ENCODE assay signal across 28 mouse cellular contexts in the genomic region with DNA sequence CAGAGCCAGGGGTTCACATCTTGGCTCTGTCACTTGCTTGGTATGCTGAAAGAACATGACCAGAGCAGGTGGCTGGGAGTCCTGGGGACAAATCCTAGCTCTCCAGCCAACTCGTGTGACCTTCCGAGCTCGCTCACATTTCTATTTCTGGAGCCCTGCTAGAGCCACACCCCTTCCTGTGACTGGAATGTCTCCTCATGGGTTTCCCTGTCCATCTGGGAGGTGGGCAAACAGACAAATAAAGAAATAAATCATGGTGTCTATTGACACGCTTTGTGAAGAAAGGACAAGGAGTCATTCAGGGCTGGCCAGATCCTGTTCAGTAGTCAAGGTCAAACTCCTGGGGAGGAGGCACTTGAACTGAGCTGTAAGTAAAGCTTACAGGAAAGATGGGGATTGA. TPM values are rescaled to one million over a fixed set of nuclear protein-coding genes. Genes with fewer than 3 reads are reported as not detected.
A peak's percentile ranks its signal among the peaks of the same experiment; 100 is the strongest.
DNase-seq lines count a peak whose midpoint lies in the region; ATAC-seq and TF ChIP-seq lines count a peak whose summit lies in the region.
"Had no signal": no experiment of that assay in that cellular context is flagged by ENCODE, and none has a peak within 500 bp of the region (broad histone marks: within the 10 kb centered on the region; RNA-seq: fewer than 3 reads in every experiment).

No protein-coding gene starts in this region.

- no peaks in the 10 kb centered on the region for H3K36me3 ChIP-seq in heart, embryonic 11.5 days (ENCODE audit: control insufficient read depth, insufficient read depth, low read length)
- H3K36me3 ChIP-seq in E14TG2a.4 (ENCODE audit: insufficient read depth, low read length) = no peaks in the 10 kb centered on the region
- H3K36me3 ChIP-seq: embryonic facial prominence, embryonic 10.5 days; embryonic facial prominence, embryonic 15.5 days; forebrain, embryonic 12.5 days; heart, embryonic 13.5 days; midbrain, embryonic 13.5 days had no signal

- no peaks in the 10 kb centered on the region; the same call in 1 of the 2 replicates for H3K4me1 ChIP-seq in heart, embryonic 11.5 days (ENCODE audit: control insufficient read depth, insufficient read depth, low read length)
- H3K4me1 ChIP-seq in E14TG2a.4 (replicated peaks; ENCODE audit: low read depth, low read length) = peaks cover 83% of the 10 kb centered on the region

- H3K27me3 ChIP-seq in heart, embryonic 11.5 days (ENCODE audit: control insufficient read depth, insufficient read depth, low read length) = no peaks in the 10 kb centered on the region; the same call in 1 of the 2 replicates
- H3K27me3 ChIP-seq in E14TG2a.4 (ENCODE audit: insufficient read depth, low read length) = no peaks in the 10 kb centered on the region
- H3K27me3 ChIP-seq: embryonic facial prominence, embryonic 15.5 days; midbrain, embryonic 13.5 days; neural tube, embryonic 13.5 days had no signal

- H3K9ac ChIP-seq in heart, embryonic 11.5 days (ENCODE audit: low read depth, low read length) = no peak overlapping the region
- H3K9ac ChIP-seq: embryonic facial prominence, embryonic 15.5 days; forebrain, embryonic 12.5 days; heart, embryonic 13.5 days; hindbrain, embryonic 14.5 days; liver, embryonic 14.5 days; midbrain, embryonic 13.5 days; neural tube, embryonic 13.5 days had no signal

- H3K9me3 ChIP-seq in heart, embryonic 11.5 days (replicated peaks; ENCODE audit: control insufficient read depth, low read length) = no peaks in the 10 kb centered on the region
- H3K9me3 ChIP-seq in E14TG2a.4 (ENCODE audit: low read length) = no peaks in the 10 kb centered on the region; the same call in 1 of the 2 replicates
- H3K9me3 ChIP-seq: embryonic facial prominence, embryonic 10.5 days; embryonic facial prominence, embryonic 15.5 days; forebrain, embryonic 12.5 days; heart, embryonic 13.5 days; midbrain, embryonic 13.5 days; neural tube, embryonic 13.5 days had no signal

- no peak overlapping the region for H3K4me2 ChIP-seq in heart, embryonic 11.5 days
- H3K4me2 ChIP-seq: embryonic facial prominence, embryonic 15.5 days; forebrain, embryonic 12.5 days; heart, embryonic 13.5 days; hindbrain, embryonic 14.5 days; midbrain, embryonic 13.5 days; neural tube, embryonic 13.5 days had no signal

- no peak overlapping the region for H3K27ac ChIP-seq in heart, embryonic 11.5 days (ENCODE audit: low read depth, low read length)
- H3K27ac ChIP-seq: embryonic facial prominence, embryonic 10.5 days; embryonic facial prominence, embryonic 15.5 days; forebrain, embryonic 12.5 days; heart, embryonic 13.5 days; hindbrain, embryonic 14.5 days; liver, embryonic 14.5 days; macrophage; midbrain, embryonic 13.5 days; neural tube, embryonic 13.5 days had no signal

- ATAC-seq in cerebellum, adult (ENCODE audit: insufficient number of reproducible peaks, low FRiP score, low TSS enrichment) = no peak
- ATAC-seq in heart, embryonic 11.5 days (replicated peaks; ENCODE audit: insufficient number of reproducible peaks, low FRiP score, low TSS enrichment) = no peak
- ATAC-seq: intestine, postnatal 0 days; midbrain, embryonic 13.5 days had no signal

- DNase-seq in cerebellum, postnatal 14 days = peak; percentile 54 to 63
- peak; percentile 33 to 59 for DNase-seq in heart, adult 18-20 months
- peak; percentile 93 for DNase-seq in R1 (ENCODE audit: low read depth, low spot score)
- DNase-seq in kidney, adult 8-10 months = no peak
- DNase-seq: adrenal gland, postnatal 10 days; cerebellum, adult 18-20 months; kidney, postnatal 14 days; liver; lung, adult 2 months; lung, postnatal 10 days; thymus, postnatal 4 days had no signal

- WGBS in heart, embryonic 11.5 days (ENCODE audit: insufficient replicate concordance) = 43% methylated on average over 4 of the region's 4 CpGs

- TF ChIP-seq CTCF in E14TG2a.4 (conservative IDR thresholded peaks at IDR 0.05; ENCODE audit: low read length) = no peak

- no peak overlapping the region for H3K4me3 ChIP-seq in heart, embryonic 11.5 days (ENCODE audit: low read depth, low read length)
- H3K4me3 ChIP-seq in E14TG2a.4 (replicated peaks; ENCODE audit: low read length) = peak overlapping the region; percentile 21; the same call in 1 of the 2 replicates
- H3K4me3 ChIP-seq: embryonic facial prominence, embryonic 10.5 days; embryonic facial prominence, embryonic 15.5 days; forebrain, embryonic 12.5 days; heart, embryonic 13.5 days; midbrain, embryonic 13.5 days; neural tube, embryonic 13.5 days had no signal

RNA-seq across cellular contexts. Expression of gene Golga7b, which starts 41.0 kb away (rescaled TPM):
- under 1 TPM; 0.54 to 0.87 TPM for total RNA-seq in heart, adult 18-20 months (2021)
- polyA plus RNA-seq in heart, embryonic 11.5 days (2014; fragmentation: Nextera tagmentation; extraction: Ambion mirVana) = 0.10 and 0.20 TPM in 2 replicates
- total RNA-seq: hematopoietic stem cell, adult 5-6 weeks; megakaryocyte-erythroid progenitor cell, adult 5-6 weeks had no signal
- polyA plus RNA-seq: kidney, embryonic 14.5 days; limb, embryonic 11.5 days; liver, embryonic 14.5 days; macrophage had no signal

Comparison
In these comparisons a context has a peak if more than half of its experiments do, and no peak if none do; other contexts are left out.
1. DNase-seq: peak in cerebellum, postnatal 14 days (2 of 2), heart, adult 18-20 months (2 of 2) and R1 (single experiment); none in kidney, adult 8-10 months (0 of 2).